Mouse (Mus musculus) adrenal gland, postnatal 14 days (tissue): ENCODE measurements around the gene Recql. TPM values are rescaled to one million over a fixed set of nuclear protein-coding genes. Genes with fewer than 3 reads are reported as not detected.

Experiments
- total RNA-seq: library from RNA; stranded (reverse); gene quantifications from 2 replicates; pipeline ENCODE4 v1.2.3, GENCODE M21; 2021

The Recql gene
- total RNA-seq, 1 experiment from 2014 or later: 15.5 TPM

Other genes starting within 250 kb of the Recql start
- not detected in 2 replicates for gene Slco1a6, start 178.6 kb downstream of the Recql start, total RNA-seq
- gene Iapp, start 88.7 kb downstream of the Recql start, total RNA-seq: not detected in 2 replicates
- gene Slco1a5, start 64.1 kb downstream of the Recql start, total RNA-seq: not detected in 2 replicates
- gene Pyroxd1, start 41.4 kb downstream of the Recql start, total RNA-seq: 11.9 and 12.6 TPM in 2 replicates
- gene Golt1b, start 134 bp upstream of the Recql start, total RNA-seq: 32.9 and 33.3 TPM in 2 replicates
- gene Spx, start 26.4 kb upstream of the Recql start, total RNA-seq: 1.2 TPM in 1 of 2 replicates, not detected in the other
- gene Gys2, start 86.0 kb upstream of the Recql start, total RNA-seq: 4.3 and 15.7 TPM in 2 replicates
- 446 and 476 TPM in 2 replicates for gene Ldhb, start 120.9 kb upstream of the Recql start, total RNA-seq
- gene Kcnj8, start 184.5 kb upstream of the Recql start, total RNA-seq: 20.5 and 24.1 TPM in 2 replicates